Mouse (Mus musculus): ENCODE results near the gene Gm26741. TPM values are rescaled to one million over a fixed set of nuclear protein-coding genes. Genes with fewer than 3 reads are reported as not detected.

Gene Gm26741
- total RNA-seq, 2 experiments from 2014 or later = not detected

DNA sequence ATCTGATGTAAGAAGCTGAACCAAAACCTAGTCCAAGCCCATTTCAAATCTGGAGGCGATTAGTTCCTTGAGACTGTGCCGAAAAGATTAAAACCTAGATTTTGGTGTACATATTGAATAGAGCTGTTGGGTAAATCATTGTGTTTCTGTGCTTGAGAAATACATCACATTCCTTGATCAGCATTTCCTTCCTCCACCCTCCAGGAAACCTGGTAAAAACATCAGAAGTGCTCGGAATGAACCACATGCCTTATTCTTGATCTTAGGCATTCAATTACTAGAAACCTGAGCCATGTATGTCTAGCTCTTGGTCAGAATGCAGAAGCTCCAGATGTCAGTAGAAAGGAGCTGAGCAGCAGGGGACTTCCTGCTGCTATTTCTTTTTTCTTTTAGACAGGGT, 30.9 kb downstream of the Gm26741 start:
- DNase-seq = no peak

GRCm38 (mm10) chr10:52391208-52391607, 32.6 kb downstream of the Gm26741 start:
- no peak for DNase-seq

DNA sequence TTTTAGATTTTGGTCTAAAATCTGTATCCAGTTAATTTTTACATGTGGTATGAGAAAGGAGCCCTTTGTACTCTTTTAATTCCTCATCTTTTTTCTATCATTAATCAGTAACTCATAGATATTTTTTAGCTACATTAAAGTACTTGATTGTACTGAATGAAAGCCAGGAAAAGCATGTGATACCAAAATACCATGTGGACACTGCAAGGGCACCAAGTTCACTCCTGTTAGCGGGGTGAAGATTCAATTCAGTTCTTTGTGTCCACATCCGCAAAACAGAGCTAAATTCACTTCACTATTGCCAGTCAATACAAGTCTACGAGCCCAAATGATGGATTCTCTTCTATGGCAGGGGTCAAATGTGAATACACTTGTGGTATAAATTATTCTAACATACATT, 38.1 kb downstream of the Gm26741 start:
- DNase-seq = no peak

- DNase-seq = no peak
Measured at GRCm38 (mm10) chr10:52398715-52399114, 40.1 kb downstream of the Gm26741 start.

GRCm38 (mm10) chr10:52399722-52400121, 41.2 kb downstream of the Gm26741 start:
- DNase-seq = no peak

DNA sequence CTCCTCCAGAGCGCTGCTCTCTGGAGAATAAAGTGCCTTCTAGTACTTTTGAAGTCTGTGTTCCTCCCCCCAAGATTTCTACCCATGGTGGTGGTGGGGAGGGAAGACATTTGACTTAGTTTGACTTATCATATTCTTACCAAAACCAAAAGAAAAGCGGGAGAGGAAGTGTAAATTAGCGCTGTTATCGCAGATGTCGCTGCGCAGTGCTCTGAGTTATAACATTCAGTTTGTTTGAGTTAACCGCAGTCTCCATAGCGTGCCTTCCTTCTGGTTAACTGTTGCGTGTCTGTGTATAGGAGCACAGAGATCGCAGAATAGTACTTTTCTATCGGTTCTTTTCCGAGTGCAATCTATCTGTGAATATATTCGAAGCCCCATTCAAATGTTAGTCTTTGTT, 46.6 kb downstream of the Gm26741 start:
- DNase-seq = no peak

DNA sequence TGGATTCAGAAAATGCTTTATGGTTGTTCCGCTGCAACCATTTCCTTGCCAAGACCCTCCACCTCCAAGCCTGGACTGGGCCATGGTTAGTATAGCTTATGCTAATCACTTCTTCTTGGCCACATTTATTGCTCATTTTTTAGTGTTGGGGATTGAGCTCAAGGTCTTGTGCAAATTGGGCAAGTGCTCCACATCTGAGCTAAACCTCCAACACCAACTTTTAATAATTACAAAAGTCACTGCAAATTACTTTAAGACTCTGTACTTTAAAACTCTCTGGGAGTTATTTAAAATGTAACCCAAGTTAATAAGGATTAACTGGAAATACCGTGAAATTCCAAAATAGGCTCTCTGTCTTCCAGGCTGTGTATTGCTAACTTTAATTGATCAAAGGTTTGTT, 49.0 kb downstream of the Gm26741 start:
- no peak for DNase-seq

Other genes starting within 250 kb of the Gm26741 start
- under 1 TPM; 0.03 to 0.13 TPM for gene Ros1, start 163.5 kb upstream of the Gm26741 start, total RNA-seq (2021)
- 1 to 10 TPM; 1.3 to 1.7 TPM for gene Dcbld1, start 125.1 kb upstream of the Gm26741 start, total RNA-seq (2021)
- 1 to 10 TPM; 8.0 to 8.4 TPM for gene Gopc, start 23.4 kb downstream of the Gm26741 start, total RNA-seq (2021)
- gene Nepn, start 30.2 kb downstream of the Gm26741 start, total RNA-seq (2021) = under 1 TPM; 0.15 to 0.19 TPM
- 10 to 100 TPM; 18.1 to 18.6 TPM for gene Nus1, start 58.8 kb downstream of the Gm26741 start, total RNA-seq (2021)